Mouse (Mus musculus) Muller cell, postnatal 12 days (primary cell): ENCODE data around the gene Pycr2.
"Not testable (repeated sequence)": the region's sequence is repeated elsewhere in the genome, so short reads cannot be mapped to it uniquely, and the experiment has no call there.

ENCODE experiments used
- DNase-seq: peaks from one replicate; pipeline ENCODE4 v3.0.0-alpha.2; 2015; ENCODE audit errors: inconsistent ontology term

Pycr2 gene

GRCm38 (mm10) chr1:180904039-180904814 is at the start of gene Pycr2:
Pycr2 (plus strand) TSS chr1:180904293.
- DNase-seq = peak; percentile 97

GRCm38 (mm10) chr1:180858763-180859162 is 45.3 kb upstream of the Pycr2 start:
- DNase-seq = no peak

- no peak for DNase-seq
These were observed 44.1 kb upstream of the Pycr2 start for GRCm38 (mm10) chr1:180860030-180860429.

GRCm38 (mm10) chr1:180863606-180864005 is 40.5 kb upstream of the Pycr2 start:
- DNase-seq = peak; percentile 58

- no peak for DNase-seq
These were observed 38.1 kb upstream of the Pycr2 start for GRCm38 (mm10) chr1:180866001-180866400.

- no peak for DNase-seq
These were observed 33.9 kb upstream of the Pycr2 start for GRCm38 (mm10) chr1:180870122-180870650.

- DNase-seq = peak; percentile 20
These were observed 30.1 kb upstream of the Pycr2 start for GRCm38 (mm10) chr1:180873861-180874484.

- DNase-seq = no peak
These were observed 29.5 kb upstream of the Pycr2 start for GRCm38 (mm10) chr1:180874615-180875014.

- no peak for DNase-seq
These were observed 29.0 kb upstream of the Pycr2 start for GRCm38 (mm10) chr1:180875126-180875525.

GRCm38 (mm10) chr1:180877466-180877865 is 26.6 kb upstream of the Pycr2 start:
- no peak for DNase-seq

- DNase-seq = no peak
These were observed 22.3 kb upstream of the Pycr2 start for GRCm38 (mm10) chr1:180881768-180882167.

GRCm38 (mm10) chr1:180883731-180884130 is 20.4 kb upstream of the Pycr2 start:
- no peak for DNase-seq

- no peak for DNase-seq
These were observed 19.6 kb upstream of the Pycr2 start for GRCm38 (mm10) chr1:180884484-180884883.

GRCm38 (mm10) chr1:180888556-180889042 is 15.5 kb upstream of the Pycr2 start:
- DNase-seq = peak; percentile 21

- no peak for DNase-seq
These were observed 14.9 kb upstream of the Pycr2 start for GRCm38 (mm10) chr1:180889172-180889571.

GRCm38 (mm10) chr1:180889841-180890240 is 14.3 kb upstream of the Pycr2 start:
- DNase-seq = no peak

GRCm38 (mm10) chr1:180892808-180893207 is 11.3 kb upstream of the Pycr2 start, which contains the start of gene Lefty2:
Lefty2 (plus strand) TSS chr1:180893108.
- no peak for DNase-seq

GRCm38 (mm10) chr1:180894088-180894987 is 9.8 kb upstream of the Pycr2 start:
- DNase-seq = not testable (repeated sequence)

GRCm38 (mm10) chr1:180901107-180901506 is 3.0 kb upstream of the Pycr2 start:
- peak; percentile 51 for DNase-seq

- DNase-seq = peak; percentile 11
These were observed 1.2 kb upstream of the Pycr2 start for GRCm38 (mm10) chr1:180902915-180903314.

- no peak for DNase-seq
These were observed 441 bp upstream of the Pycr2 start for GRCm38 (mm10) chr1:180903666-180904038.

- DNase-seq = no peak
These were observed 655 bp downstream of the Pycr2 start for GRCm38 (mm10) chr1:180904815-180905080.
